Mouse (Mus musculus): ENCODE results near the gene Pam.

Gene Pam

DNA sequence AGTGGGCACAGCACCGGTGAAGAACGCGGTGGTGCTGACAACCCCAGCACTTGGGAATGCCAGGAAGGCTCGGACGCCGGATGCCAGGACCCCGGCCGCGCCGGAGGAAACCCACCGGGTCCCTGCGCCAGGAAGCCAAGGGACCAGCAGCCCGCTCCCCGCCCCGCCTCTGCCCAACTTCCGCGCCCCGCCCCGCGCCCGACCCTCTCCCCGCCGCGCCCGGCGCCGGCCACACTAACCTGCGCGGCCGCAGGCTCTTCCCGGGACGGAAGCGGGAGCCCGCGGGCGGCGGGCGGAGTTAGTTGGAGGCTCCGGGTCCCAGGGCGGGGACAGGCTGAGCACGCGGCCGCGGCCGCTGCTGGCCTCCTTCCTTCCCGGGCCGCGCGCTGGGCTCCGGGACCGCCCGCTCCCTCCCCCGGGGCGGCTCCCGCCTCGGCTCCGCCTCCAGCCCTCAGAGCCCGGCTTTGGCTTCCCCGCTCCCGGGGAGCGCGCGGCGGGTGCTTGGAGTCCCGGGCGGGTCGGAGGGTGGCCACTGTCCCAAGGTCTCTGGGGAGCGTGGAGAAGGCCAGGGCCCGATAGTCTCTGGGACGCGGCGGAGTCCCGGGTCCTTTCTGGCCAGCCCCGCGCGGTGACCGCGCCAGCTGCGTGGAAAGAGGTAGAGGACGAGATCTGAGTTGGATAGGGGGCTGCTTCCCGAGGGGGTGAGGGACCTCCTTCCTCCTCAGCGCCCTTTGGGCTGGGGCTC lies at the start of gene Pam:
Pam (minus strand) TSS at position 401 of the 745 bp plus-strand sequence.
- peak; percentile 91 for DNase-seq (ENCODE audit: extremely low read depth, insufficient read length, low spot score)

GRCm38 (mm10) chr1:98144845-98145244 lies 49.4 kb upstream of the Pam start:
- no peak for DNase-seq (ENCODE audit: extremely low read depth, insufficient read length, low spot score)

DNA sequence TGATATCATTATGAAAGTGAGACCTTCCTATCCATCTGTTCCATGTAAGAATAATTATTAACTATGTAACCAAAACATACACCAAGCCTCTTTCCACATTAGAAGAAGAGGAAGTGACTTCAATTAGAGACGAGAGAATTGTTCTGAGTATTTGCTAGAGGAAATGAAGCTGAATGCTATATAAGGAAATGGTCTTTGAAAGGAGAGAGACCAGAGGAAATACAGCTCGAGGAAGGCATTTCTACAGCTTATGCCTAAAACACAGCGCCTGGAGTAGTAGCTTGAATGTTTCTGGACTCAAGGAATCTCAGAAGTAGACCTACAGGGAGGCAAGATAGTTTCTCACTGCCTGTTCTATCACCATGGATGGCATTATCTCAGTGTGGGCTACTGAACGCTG lies 35.8 kb upstream of the Pam start:
- no peak for DNase-seq (ENCODE audit: extremely low read depth, insufficient read length, low spot score)

DNA sequence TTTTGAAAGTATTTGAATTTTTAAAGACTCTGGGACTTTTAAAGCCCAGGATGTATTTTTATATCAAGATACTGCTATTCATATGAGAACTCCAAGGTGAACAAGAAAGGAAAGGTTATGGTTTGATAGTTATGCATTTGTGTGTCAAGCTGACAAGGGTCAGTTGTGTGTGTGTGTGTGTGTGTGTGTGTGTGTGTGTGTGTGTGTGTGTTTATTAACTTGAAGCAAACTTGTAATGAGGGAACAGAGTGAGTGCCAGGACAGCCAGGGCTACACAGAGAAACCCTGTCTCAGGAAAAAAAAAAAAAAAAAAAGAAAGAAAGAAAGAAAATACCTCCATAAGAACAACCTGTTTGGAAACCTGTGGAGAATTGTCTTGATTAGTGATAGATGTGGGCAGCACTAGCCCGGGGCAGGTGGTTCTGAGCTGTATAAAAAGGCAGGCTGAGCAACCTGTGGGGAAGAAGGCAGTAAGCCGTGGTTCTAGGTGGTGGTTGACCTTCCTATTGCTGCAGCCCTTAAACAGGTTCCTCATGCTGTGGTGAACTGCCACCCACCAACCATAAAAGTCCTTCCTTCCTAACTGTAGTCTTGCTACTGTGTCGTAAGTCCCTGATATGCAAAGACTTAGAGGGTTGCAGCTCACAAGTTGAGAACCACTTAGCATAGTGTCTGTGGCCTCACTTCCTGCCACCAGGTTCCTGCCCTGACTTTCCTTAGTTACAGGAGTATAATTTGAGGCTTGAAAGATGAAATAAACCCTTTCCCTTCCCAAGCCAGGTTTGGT lies 34.3 kb upstream of the Pam start:
- DNase-seq (ENCODE audit: extremely low read depth, insufficient read length, low spot score), result no peak

GRCm38 (mm10) chr1:98129111-98129510 lies 33.7 kb upstream of the Pam start:
- DNase-seq (ENCODE audit: extremely low read depth, insufficient read length, low spot score), result no peak

- DNase-seq (ENCODE audit: extremely low read depth, insufficient read length, low spot score), result no peak
Measured at GRCm38 (mm10) chr1:98128338-98129096, 33.1 kb upstream of the Pam start.

DNA sequence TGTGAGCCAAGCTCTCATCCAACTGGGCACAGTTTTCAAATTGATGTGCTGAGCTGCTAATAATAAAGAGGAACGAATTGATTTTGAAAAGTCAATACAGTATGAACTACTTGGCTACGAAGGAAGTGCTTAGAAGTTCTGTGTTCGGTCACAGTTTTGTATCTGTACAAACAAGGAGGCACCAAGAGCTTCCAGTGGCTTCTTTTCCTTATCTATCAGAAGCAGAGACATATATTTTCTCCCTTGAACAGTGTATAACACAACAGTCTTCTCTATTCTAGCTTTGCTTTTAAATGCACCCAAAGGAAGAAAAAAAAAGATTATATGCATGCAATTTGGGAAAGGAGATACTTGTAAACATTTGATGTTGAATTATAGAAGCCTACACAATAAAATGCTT lies 30.8 kb upstream of the Pam start:
- DNase-seq (ENCODE audit: extremely low read depth, insufficient read length, low spot score), result no peak

DNA sequence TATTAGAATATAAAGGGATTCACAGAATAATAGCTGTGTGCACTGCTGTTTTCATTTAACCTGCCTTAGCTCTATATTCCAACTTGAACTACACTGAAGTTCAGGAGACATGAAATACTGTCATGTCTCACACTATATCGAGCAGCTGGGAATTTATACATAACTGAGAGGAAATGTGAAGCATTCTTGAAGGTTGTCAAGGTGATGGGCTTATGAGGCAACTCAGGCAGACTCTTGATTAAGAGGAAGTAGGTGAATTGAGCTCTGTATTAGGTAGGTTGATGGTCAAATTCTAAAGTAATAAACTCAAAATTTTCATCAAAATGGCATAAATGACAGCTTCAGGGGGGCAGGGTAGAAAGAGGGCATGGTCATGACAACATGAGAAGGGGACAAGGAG lies 29.3 kb upstream of the Pam start:
- no peak for DNase-seq (ENCODE audit: extremely low read depth, insufficient read length, low spot score)

GRCm38 (mm10) chr1:98119595-98119994 lies 24.1 kb upstream of the Pam start:
- no peak for DNase-seq (ENCODE audit: extremely low read depth, insufficient read length, low spot score)

GRCm38 (mm10) chr1:98107599-98107998 lies 12.2 kb upstream of the Pam start:
- DNase-seq (ENCODE audit: extremely low read depth, insufficient read length, low spot score), result no peak

- DNase-seq (ENCODE audit: extremely low read depth, insufficient read length, low spot score), result no peak
Measured at GRCm38 (mm10) chr1:98099441-98099840, 4.0 kb upstream of the Pam start.

GRCm38 (mm10) chr1:98097957-98098729 lies 2.7 kb upstream of the Pam start:
- no peak for DNase-seq (ENCODE audit: extremely low read depth, insufficient read length, low spot score)

- DNase-seq (ENCODE audit: extremely low read depth, insufficient read length, low spot score), result no peak
Measured at GRCm38 (mm10) chr1:98096396-98096935, 1.0 kb upstream of the Pam start.

DNA sequence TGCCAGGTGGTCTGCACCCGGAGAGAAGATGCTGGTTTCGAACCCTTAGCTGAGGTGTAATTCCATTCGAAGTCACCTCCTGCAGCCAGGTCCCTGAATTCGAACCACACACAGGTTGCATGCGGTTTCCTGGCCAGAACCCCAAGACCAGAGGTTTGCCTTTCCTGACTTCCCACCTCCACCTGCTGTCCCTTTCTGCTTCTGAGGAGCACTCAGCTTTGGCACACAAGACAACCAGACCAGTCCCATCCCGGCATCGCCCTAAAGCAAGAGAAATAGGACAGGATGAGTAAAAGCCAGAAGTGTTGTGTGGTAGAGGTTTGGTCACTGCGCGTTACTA lies 515 bp upstream of the Pam start:
- no peak for DNase-seq (ENCODE audit: extremely low read depth, insufficient read length, low spot score)

DNA sequence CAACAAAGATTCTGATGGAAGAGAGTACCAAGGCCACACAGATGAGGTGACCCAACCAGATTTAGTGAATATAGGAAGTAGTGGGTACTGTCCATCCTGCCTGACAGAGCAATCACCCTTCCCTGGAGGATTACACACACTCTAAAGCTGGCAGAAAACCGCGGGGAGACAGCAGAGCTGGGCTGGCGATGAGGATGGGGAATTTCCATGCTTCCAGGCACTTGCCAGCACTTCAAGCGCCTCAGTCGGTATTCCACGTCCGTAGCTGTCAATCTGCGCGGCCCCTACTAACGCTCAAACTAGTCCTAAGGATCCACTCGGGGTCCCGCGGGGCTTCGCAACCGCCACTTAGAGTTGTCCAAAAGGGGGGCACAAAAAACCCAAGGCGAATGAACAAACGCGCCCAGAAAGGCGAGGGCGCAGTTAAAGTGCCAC lies 618 bp downstream of the Pam start:
- no peak for DNase-seq (ENCODE audit: extremely low read depth, insufficient read length, low spot score)

GRCm38 (mm10) chr1:98089336-98089975 lies 6.0 kb downstream of the Pam start:
- no peak for DNase-seq (ENCODE audit: extremely low read depth, insufficient read length, low spot score)

- no peak for DNase-seq (ENCODE audit: extremely low read depth, insufficient read length, low spot score)
Measured at GRCm38 (mm10) chr1:98086456-98086855, 9.0 kb downstream of the Pam start.

- DNase-seq (ENCODE audit: extremely low read depth, insufficient read length, low spot score), result no peak
Measured at GRCm38 (mm10) chr1:98084596-98085274, 10.7 kb downstream of the Pam start.

- no peak for DNase-seq (ENCODE audit: extremely low read depth, insufficient read length, low spot score)
Measured at GRCm38 (mm10) chr1:98083508-98083907, 11.9 kb downstream of the Pam start.
